Mouse (Mus musculus): ENCODE measurements around the gene Slain2. TPM values are rescaled to one million over a fixed set of nuclear protein-coding genes. Genes with fewer than 3 reads are reported as not detected.

The Slain2 gene
- polyA plus RNA-seq (2017; shearing (Covaris generic)): 10 to 100 TPM; 67.7 to 71.9 TPM

GRCm38 (mm10) chr5:72913648-72914557 lies at the start of gene Slain2:
TSS of gene Slain2 (plus strand) at chr5:72914304.

GRCm38 (mm10) chr5:72868091-72868875 lies 45.8 kb upstream of the Slain2 start, which contains the start of gene Tec:
TSS of gene Tec (minus strand) at chr5:72868483.

GRCm38 (mm10) chr5:72974602-72975001 lies 60.5 kb downstream of the Slain2 start, which contains the start of gene Gm10135:
TSS of gene Gm10135 (minus strand) at chr5:72974702.

GRCm38 (mm10) chr5:73006784-73007581 lies 92.9 kb downstream of the Slain2 start, which contains the start of gene Slc10a4:
TSS of gene Slc10a4 (plus strand) at chr5:73006883.

Other genes with a start within 250 kb of the Slain2 start
- 100 to 1,000 TPM in 1 of 2 experiments, 10 to 100 TPM in 1; 68.0 to 103 TPM for gene Txk, start 161.5 kb upstream of the Slain2 start, polyA plus RNA-seq (2017; shearing (Covaris generic))
- 10 to 100 TPM; 10.6 to 10.8 TPM for gene Tec, start 45.8 kb upstream of the Slain2 start, polyA plus RNA-seq (2017; shearing (Covaris generic))
- gene Gm10135, start 60.4 kb downstream of the Slain2 start, polyA plus RNA-seq (2017; shearing (Covaris generic)): not detected
- not detected for gene Slc10a4, start 92.6 kb downstream of the Slain2 start, polyA plus RNA-seq (2017; shearing (Covaris generic))